Mouse (Mus musculus) CD4-positive, CD25-positive, alpha-beta regulatory T cell, adult 4 months (primary cell): ENCODE measurements around the gene Ggta1. TPM values are rescaled to one million over a fixed set of nuclear protein-coding genes. Genes with fewer than 3 reads are reported as not detected.

Source experiments
- ATAC-seq: one replicate; pipeline ENCODE4 v1.8.0; 2017
- polyA plus RNA-seq, 2 experiments: library from polyadenylated mRNA; unstranded; fragments of 100-300 nt; shearing (Covaris generic); gene quantifications; one replicate each; pipeline ENCODE4 v1.2.1; 2017

Ggta1 gene
- polyA plus RNA-seq, 2 experiments from 2014 or later = 19.3 to 28.4 TPM

DNA sequence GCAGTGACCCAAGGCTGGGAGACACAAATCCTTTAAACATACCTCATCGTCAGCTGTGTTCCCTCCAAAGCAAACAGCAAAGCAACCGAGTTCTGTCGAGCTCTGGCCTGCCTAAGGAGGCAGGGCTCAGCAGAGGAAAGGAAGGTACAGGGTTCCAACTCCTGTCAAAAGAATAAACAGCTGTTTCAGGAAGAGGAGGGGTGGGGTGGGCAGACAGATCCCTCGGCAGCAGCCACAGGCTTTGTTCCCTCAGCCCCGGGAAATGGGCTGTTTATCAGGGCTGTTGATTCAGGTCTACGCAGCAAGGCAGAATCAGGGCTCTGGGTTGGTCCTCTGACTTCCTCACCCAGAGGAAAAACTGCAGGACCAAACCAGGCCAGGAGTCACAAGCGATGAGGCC lies 30.6 kb downstream of the Ggta1 start:
- no peak for ATAC-seq

DNA sequence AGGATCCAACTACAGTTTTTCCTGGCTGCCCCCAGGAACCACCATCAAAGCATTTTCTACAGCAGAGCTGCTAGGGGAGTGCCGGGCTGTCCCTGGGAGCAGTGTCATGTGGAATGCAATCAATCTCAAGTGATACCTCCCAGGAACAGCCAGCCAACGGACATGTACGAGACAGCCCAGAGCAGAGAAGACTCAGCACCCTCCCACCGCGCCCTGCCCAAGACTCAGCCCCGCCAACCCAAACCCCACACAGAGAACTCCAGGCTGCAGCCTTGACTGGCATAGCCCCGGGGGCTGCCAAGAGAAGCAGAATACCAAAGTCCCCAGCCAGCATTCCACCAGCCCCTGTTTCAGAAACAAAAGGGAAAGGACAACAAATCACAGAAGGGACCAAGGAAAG lies 31.0 kb downstream of the Ggta1 start:
- no peak for ATAC-seq

DNA sequence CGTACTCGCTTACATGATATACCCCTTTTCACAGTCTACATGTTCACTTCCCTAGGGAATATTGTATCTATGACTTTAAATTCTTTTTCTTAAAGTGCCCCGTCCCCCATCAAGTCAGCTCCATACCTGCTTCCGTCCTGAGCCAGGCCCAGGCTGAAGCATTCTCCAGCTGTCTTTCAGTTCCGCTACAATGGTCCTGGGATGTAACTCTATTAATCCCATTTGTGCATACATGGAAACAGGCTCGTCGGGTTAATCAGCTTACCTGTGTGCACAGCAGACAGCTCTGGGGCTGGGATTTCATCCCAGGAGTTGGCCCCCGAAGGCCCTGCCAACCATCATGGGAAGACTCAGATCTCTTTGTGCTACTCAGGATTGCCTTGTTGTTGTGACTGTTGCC lies 32.2 kb downstream of the Ggta1 start:
- ATAC-seq = no peak

DNA sequence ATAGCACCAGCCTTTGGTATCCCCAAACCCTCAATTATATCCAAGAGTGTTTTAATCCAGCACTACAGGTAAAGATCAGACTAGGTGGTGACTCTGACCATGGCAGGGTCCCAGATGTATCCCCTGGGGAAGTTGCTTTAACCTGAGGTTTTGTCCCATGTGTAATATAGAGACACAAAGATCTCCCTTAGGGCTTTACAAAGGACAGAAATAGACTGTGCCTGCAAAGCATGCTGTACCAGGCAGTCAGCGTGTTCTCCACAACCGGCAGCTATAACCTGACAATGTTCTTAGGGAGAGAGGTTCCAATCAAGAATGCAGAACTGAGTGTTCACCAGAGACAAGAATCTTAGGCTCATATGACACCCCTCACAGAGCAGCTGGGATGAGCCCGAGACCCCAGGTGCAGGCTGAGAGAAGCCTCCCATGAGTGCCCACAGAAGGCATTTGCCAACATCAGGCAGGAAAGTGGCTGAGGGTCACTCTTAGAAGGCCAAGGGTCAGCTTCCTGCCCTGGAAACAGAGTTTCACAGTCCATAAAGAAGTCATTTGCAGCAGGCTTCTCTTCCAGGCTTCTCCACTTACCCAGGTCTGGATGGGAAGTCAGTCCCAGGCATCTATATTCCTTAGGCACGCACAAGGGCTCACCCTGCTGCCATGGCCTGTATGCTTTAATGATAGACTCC lies 34.3 kb downstream of the Ggta1 start:
- no peak for ATAC-seq

DNA sequence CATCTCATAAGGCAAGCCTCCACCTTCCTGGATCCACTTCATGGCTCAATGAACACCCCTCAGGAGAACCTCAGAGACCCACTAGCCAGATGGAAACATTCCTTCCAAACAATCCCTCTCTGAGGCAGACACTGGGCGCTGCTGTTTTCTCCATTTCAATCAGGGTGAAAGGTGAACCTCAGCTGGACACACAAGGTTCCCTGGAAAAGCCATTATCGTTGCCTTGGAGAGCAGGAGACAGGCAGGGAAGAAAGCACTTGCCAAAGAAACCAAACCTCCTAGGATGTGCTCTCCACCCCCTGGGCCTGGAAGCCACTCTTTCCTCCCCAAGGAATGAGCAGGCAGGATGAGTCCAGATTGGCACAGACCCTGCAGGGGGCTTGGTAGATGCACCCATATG lies 35.5 kb downstream of the Ggta1 start:
- ATAC-seq = no peak

DNA sequence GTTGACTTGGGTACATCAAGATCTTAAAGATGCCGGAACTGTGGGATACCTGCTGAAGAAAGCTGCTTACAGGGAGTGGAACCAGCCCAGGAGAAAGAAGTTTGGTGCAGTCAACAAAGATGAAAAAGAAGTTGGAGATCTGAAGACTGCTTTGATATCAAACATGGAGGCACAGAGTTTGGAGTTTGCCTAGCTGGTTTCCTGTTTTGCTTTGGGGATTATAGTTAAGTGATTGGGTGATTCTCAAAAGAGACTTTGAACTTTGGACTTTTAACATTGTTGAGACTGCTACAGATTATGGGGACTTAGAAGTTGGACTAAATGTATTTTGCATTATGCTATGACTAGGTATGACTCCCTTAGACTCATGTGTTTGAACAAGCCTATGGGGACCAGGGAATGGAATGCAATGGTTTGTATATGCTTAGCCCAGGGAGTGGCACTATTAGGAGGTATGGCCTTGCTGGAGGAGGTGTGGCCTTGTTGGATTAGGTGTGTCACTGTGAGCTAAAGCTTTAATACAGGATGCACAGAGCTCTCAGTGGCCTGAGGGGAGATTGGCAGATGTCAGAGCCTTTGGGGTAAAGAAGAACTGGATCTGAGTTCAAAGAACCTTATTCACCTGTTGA lies 39.2 kb downstream of the Ggta1 start:
- no peak for ATAC-seq

DNA sequence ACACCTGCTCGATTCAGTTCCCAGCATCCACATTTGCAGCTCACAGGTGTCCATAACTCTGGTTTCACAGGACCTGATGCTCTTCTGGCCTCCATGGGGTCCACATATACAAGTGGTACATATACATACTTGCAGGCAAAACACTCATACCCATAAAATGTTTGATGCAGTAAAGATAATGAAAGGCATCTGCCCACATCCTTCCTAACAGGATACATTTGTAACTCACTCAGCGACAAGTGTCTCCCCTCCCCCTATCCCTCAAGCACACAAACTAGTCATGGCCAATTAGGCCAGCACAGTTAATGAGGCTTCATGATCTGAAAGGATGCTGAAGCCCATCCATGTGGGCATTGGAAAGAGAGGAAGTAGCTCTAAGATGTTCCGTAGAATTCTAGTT lies 40.6 kb downstream of the Ggta1 start:
- peak; percentile 98 for ATAC-seq

DNA sequence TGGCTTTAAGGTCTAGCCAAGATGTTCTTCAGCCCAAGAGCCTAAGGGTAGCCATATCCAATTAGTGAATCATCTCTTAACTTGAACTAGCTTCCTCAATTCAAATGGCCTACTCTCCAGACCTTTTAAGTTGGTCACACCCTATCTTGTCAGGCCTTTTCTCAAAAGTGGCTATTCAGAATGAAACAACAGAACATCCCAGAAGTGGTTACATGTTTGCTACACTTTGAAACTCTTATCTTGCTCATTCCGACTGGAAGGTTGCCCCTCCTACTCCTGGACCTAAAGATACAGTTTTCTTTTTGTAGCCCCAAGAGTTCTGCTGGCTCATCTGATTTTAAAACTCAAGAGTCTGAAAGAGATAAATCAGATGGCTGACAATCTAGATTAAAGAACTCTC lies 42.4 kb downstream of the Ggta1 start:
- no peak for ATAC-seq

DNA sequence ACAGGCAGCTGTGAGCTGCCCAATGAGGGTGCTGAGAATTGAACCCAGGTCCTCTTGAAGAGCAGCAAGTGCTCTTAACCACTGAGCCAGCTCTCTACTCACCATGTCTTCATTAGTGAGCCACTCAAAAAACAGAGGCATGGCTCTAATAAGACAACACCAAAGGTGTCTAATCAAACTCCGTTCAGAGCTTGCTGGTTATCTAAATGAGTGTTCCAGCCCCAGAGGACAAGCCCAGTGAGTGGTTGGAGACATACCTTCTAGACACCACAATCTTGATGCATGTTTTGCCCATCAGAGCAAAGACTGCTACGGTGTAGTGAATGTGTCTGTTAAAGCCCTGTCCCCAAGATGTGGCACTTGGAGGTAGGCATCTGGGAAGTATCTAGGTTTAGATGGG lies 43.4 kb downstream of the Ggta1 start:
- no peak for ATAC-seq

DNA sequence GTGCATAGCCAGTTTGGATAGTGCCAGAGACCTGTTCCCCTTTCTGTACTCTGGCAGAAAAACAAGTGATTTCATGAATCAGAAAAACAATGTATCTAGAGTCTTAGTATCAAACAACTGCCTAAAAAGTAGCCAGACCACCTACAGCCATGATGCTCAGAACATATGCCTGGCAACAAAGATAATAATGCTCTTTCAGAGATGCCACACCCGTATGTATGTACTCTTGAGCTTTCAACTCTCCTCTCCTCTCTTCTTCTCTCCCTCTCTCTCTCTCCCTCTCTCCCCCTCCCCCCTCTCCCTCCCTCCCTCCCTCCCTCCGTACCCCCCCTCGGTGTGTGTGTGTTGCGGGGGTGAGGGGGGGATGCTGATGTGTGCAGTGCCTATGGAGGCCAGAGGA lies 43.8 kb downstream of the Ggta1 start:
- no peak for ATAC-seq

DNA sequence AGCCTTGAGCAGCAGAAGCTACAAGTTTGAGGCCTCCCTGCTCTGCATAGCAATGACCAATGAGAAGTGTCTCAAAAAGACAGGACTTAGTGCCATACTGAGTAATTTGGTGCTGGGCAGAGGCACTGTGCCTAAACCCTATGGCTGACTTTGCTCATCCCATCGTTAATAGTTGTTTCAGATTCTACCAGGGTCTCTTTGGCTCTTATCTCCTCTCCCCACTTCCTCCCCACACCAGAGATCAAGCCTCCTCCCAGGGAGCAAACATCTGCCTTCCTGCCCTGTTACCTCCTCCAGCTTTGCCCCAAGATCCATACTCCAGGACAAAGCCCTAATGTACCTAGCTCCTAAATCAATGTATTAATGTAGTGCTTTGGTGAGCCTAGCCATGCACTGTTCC lies 45.8 kb downstream of the Ggta1 start:
- ATAC-seq = no peak

DNA sequence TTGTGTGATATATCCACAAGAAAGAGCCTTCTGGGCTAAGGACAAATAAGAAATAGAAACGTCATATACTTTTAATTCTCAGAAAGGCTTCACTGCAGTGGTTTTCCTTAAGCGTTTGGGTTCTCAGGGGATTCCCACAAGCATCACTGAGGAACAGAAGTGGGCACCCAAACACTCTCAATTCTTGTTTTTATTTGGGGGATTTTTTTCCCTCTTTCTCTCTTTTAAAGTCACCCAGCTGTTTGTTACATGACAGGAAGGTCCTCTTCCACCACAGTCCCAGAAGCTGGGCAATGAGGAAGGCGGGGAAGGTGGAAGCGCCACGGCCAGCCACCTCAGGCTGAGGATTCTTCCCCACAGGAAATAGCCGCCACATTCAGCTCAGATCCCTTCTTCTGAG lies 46.6 kb downstream of the Ggta1 start:
- peak; percentile 7 for ATAC-seq

DNA sequence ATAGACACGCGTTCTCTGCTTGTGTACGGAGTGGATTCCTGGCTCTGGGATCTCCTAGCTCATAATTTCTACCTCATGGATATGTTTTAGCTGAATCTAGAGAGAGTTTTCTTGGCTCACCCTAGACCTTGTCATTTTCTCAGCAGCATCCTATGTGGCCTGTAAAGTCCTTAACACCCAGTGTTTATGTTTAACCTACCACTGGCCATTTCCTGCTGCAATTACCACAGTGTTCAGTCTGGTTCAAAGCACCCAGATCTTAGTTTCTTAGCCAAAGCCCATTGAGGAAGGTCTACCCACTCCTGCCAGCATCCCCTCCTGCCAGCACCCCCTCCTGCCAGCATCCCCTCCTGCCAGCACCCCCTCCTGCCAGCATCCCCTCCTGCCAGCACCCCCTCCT lies 50.2 kb downstream of the Ggta1 start:
- peak; percentile 19 for ATAC-seq

DNA sequence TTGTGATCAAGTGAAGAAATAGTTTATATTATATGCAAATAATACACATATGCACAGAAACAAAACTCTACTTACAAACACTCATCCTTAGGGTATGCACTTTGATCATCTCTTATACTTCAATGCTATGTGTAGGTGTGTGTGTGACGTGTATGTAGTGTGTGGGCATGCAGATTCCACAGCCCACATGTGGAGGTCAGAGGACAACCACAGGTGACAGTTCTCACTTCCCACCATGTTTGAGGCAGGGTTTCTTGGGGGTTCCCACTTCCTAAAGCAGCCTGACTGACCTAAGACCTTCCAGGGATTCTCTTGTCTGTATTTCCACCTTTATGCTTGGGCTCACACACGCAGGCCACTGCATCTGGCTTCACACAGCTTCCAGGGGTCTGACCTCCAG lies 50.8 kb downstream of the Ggta1 start:
- ATAC-seq = peak; percentile 34

DNA sequence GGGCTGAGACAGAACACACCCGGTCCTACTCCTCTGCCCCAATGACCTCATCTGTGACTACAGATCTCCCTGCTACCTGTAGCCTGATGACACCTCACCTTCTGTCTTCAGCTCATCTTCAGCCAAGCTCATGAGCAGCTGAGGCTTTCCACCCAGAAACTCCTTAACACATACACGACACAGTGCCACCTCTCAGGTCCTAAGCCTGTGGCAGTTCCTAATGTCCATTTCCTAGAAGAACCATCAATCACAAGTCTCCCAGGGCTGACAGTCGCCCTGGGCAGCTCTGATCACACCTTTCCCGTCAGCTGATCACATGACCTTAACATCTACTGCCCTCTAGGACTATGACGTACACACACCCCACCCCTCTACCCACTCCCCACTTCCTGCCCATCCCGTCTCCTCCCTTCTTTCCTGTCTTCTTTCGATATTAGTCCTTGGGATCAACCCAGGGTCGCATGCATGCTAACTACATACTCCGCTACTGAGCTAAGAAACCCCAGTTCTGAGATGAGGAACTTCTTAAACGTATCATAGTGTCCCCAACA lies 51.3 kb downstream of the Ggta1 start:
- peak; percentile 50 for ATAC-seq

DNA sequence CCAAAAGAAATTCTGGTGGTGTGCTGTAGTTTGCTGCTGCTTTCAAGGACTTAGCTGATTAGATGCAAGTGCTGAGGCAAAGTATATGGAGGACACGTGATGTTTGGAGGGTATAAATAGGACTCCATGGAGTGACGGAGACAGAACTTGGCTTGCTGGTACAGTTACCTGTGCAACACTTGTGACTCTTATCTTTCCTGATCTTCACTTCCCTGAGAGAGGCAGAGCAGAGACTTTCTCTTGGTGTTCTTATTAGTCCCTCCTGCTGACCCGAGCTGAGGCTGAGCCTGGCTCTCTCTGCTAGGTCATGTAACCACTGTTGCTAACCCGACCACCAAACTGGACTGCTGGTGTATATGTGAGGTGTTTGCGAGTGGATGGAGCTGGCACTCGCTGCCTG lies 53.6 kb downstream of the Ggta1 start:
- ATAC-seq = no peak

DNA sequence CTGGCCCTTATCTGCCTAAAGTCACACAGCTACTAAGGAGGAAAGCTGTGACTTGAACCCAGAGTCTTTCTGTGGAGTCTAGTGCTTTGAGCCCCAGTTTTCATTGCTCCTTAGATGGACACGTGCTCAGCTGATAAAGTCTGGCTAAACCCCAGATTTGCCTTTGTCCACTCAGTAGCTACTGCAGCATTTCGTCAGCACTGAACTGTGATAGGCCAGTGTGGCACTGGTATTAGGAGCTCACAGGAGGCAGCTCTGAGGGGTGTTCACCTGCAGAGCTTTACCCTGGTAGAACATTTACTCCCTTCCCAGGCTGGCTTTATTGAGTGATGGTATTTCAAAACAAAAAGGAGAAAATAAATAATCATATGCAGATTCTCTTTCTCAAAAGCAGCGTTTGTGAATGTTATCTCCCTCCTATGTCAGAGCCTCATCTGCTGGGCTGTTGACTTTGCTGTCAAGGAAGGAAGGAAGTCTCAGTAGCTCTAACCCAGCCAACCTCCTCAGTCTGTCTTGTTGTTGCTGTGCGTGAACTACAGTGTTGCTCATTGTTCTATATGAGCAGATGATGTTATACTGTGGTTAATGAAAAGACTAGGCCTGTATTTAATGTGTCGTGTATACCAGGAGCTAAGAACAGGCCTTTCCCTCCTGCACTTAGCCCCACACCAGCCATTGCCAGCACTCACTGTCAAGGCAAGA lies 54.5 kb downstream of the Ggta1 start:
- ATAC-seq = peak; percentile 64

DNA sequence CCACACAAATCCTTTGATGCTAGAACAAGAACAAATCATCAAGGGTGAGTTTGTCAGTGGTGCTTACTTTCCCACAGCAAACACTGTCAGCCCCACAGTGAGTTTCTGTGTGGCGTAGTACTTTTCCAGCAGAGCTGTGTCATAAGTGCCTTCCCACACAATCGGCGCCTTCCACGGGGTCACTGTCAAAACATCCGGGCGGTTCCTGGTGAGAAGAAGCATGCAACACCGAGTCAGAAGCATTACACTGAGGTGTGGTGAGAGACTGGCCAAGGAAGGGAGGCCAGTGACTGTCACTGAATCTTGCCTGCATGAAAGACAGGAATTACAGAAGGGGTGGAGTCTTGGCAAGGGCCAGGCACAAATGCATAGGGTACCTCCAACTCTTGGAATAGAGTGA lies 55.2 kb downstream of the Ggta1 start:
- no peak for ATAC-seq

DNA sequence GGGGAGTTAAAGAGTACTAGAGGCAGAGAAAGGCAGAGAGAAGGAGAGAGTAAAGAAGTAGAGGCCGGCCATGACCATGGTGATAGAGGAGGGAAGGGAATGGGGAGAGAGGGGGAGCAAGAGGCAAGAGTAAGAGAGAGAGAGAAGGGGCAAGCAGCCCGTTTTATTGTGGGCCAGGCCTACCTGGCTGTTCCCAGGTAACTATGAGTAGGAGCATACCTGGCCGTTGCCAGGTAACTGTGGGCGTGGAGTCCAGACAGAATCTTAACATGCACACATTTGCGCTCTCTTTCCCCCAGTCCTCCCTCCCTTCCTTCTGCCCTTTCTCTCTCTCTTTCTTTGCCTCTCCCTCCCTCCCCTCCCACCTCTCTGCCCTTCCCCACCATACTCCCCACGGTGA lies 55.8 kb downstream of the Ggta1 start:
- ATAC-seq = no peak

DNA sequence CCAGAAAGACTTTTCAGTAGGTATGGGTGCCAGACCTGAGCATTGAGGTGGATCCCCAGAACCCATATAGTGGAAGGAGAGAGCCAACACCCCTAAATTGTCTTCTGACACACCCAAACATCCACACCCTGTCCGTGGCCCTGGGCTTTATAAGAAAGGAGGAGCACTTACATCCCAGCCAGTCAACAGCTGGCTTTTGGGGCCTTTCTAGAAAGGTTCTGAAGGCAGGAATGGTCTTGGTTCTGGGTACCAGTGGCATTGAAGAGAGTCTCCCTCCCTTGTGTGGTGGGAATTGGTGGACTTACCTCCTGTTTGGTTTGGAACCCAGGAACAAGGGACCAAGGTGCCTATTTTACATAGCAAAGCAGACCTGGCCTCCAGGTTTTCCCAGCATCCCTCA lies 56.4 kb downstream of the Ggta1 start:
- no peak for ATAC-seq

DNA sequence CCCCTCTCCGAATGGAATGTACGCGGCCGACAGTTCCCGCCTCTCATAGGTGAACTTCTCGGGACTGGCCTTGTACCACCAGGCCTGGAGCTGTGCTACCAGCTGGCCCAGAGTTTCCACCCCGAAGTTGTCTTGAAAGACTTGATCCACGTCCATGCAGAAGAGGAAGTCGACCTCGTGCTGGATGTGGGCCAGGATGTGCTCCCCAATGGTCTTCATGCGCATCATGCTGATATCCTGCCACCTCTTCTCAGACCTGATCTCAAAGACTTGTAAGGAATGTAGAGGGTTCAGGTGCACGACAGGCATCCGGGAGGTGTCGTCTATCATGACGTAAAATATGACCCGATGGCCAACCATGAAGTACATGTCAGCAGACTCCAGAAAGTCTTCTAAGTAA lies 60.6 kb downstream of the Ggta1 start:
- no peak for ATAC-seq

DNA sequence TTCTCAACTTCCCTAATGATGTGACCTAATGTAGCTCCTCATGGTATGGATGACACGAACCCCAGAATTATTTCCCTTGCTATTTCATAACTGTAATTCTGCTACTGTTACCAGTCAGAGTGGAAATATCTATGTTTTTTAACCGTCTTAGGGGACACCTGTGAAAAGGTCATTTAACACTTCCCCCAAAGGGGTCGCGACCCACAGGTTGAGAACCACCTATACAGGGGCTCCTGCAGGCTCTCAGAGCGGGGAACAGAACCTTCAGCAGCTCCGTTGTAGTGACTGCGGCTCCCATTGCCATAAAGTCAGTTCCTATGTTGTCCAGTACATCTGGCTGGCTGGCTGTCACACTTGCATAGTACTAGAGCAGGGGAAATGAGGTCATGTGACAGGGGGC lies 62.3 kb downstream of the Ggta1 start:
- ATAC-seq = no peak

DNA sequence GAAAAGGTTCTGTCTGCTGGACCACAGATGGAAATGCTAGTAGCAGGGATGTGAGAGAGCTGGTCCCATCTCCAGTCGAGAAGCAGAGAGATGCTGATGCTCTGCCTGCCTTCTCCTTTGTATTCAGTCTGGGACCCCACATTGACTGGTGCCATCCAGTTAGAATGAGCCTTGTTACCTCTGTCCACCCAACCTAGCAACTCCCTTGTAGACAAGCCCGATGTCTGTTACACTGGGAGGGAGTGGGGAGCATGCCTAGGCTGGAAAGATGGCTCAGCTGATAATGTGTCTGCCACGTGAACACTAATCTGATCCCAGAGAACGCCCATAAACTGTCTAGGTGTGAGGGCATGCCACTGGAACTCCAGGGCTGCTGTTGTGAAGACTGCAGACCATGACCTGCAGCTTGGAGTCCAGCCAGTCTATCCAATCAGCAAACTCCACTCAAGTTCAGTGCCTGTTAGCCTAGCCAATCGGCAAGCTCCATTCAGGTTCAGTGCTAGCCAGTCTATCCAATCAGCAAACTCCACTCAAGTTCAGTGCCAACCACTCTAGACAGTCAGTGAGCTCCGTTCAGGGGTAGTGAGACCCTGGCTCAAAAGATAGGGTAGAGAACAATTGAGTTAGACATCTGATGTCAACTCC lies 64.7 kb downstream of the Ggta1 start:
- no peak for ATAC-seq
